Mouse (Mus musculus) cerebellum, adult 9-11 months (tissue): ENCODE data around the gene Dnajb14.
"Not testable (repeated sequence)": the region's sequence is repeated elsewhere in the genome, so short reads cannot be mapped to it uniquely, and the experiment has no call there.

Source experiments
- DNase-seq: peaks from one replicate; pipeline ENCODE4 v3.0.0; 2022

Dnajb14 gene

DNA sequence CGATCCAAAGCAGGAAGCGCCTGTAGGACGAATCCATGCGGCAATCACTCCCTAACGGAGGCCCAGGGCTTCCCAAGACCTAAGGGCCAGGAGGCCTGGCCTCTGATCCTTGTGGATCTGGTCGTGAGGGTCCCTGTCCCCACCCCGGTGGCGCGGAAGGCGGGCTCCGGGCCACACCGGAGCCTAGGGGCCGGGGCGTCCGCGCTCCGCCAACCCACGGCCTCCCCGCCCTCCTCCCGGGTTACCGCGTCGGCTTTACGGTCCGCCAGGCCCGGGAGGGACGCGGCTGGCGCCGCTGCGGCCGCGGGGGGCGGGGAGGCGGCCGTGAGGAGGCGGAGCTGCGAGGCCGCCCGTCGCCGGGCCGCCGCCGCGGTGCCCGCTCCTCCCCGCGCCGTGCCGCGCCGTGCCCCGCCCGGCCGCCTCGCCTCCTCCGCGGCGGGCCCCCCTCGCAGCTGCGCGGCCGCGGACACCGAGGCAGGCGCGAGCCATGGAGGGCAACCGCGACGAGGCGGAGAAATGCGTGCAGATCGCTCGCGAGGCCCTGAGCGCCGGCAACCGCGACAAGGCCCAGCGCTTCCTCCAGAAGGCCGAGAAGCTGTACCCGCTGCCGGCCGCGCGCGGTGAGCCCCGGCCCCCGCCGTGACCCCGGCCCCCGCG, at the start of gene Dnajb14:
Gene Dnajb14, plus strand, starts transcription at position 239 of the 657 bp plus-strand sequence.
- DNase-seq: peak; percentile 77

DNA sequence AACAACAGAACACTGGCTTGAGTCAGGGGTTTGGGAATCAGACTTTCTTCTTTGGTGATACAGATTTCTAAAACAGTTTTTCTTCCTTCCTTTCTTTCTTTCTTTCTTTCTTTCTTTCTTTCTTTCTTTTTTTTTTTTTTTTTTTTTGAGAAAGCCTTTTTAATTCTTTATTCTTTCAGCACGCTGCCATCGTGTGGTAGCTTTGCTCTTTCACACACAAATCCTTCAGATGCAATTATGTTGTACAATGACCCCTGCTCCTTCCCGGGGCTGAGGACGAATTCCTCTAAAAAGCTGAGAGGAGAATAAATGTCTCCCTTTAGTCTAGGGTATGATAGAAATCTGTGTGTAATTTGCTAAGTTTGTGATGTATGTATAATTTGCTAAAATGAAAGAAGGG, 48.8 kb upstream of the Dnajb14 start:
- no peak for DNase-seq

DNA sequence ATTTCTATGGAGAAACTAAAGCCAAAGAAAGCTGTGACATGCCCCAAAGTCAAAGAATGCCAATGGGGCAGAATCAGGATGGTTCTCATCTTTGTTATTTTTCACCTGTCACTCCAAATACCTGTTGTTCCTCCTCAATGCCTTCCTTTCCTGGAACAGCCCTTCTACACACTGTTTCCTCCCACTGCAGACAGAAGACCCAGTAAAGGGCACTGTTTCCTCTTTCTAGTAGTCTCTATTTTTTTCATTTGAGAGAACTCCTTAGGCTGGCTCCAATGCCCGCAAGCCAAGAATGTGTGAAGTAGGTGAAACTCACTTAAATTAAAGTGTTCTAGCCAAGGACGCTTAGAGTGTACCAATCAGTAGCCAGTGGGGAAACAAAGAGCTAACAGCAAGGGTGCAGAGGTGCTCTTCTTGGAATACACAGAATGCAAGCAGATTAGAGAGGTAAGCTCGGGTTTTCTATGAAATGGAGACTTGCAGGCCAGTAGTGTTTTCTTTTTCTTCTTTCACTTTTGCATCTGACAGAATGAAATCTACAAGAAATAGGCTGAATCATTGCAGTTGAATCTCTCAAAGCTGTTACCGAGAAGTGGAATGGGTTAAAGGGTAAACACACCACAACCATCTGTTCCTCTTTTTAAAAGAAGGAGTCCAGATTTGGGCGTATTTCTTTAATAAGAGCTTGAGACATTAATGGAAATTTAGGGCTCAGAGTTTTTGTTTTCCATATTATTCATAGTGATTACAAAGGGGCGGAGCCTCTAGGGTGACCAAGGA, 46.6 kb upstream of the Dnajb14 start:
- DNase-seq: no peak

DNA sequence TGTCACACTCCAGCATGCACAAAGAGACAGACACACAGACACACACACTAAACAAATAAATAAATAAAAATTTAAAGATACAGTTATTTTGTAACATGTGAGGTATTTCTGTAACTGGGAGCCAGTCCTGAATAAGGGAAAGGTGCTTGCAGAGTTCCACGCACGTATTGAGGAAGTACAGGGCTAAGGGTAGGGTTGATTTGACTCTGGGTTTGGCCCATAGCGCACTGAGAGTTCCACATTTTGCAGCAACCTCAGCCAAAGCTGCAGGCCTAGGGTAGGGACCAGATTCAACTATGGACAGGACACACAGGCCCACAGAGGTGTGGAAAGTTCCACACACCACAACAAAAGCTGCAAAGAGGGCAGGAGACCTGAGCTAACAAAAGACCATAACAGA, 44.2 kb upstream of the Dnajb14 start:
- DNase-seq: no peak

DNA sequence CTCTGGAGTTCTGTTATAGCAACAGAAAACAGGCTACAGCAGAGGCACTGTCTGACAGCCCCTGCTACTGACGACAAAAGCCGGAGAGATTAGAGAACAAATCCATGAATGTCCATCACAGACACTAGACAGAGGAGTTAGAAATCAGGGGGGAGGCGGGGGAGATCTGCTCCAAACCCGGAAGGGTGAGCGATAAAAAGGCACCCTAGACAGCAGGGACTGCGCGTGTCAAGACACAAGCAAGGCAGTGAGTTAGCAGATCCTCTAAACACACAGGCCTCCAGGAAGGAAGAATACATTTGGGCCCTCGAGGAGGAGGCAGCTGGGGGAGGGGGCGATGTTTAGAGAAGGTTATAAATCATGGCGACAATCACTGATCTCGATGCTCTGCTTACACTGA, 39.8 kb upstream of the Dnajb14 start:
- DNase-seq: no peak

DNA sequence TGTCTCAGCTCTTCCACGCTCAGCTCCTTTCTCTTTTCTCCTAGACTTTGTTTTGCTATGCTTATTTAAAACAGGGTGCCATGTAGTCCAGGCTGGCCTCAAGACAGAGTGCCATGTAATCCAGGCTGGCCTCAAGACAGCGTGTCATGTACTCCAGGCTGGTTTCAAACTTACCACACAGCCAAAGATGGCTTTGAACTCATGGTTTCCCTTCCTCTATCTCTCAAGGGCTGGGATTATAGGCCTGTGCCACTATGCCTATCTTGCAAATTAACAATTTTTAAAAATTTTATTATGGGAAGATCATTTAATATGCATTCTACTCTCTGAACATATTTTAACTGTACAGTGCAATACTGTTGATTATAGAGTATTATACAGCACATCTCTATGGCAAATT, 36.3 kb upstream of the Dnajb14 start:
- no peak for DNase-seq

DNA sequence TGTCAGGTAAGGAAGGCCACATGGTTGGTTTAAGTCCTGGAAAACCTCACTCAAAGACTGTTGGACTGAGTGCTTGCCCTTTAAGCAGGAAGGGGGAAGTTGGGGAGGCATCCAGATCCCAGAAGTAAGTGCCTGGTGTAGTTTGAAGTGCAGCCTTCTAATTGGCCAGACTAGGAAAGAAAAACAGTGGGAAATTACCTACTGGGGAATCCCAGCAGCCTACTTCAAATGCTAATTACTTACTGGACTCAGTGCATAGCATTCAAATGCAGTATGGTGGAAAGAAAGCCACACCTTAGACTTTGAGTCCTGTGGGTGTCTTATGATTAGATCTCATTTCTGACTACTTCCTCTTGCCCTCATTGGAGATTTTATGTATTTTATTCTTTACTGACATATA, 34.3 kb upstream of the Dnajb14 start:
- DNase-seq: no peak

DNA sequence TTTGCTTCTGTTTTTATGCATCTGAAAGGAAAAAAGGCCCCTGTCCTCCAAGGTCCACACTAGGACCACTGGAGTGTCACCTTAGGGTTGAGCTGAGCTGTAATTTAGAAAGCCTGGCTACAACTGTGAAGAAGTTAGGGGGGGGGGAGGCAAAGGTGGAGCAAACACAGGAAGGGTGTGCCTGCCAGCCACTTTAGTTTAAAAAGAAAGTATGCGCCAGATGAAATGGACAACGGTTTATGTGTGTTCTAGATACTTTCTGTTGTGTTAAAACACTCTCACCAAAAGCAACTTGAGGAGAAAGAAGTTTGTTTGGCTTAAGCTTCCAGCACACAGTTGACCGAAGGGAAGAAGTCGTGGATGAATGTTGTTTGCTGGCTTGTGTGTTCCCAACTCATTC, 33.8 kb upstream of the Dnajb14 start:
- DNase-seq: no peak

DNA sequence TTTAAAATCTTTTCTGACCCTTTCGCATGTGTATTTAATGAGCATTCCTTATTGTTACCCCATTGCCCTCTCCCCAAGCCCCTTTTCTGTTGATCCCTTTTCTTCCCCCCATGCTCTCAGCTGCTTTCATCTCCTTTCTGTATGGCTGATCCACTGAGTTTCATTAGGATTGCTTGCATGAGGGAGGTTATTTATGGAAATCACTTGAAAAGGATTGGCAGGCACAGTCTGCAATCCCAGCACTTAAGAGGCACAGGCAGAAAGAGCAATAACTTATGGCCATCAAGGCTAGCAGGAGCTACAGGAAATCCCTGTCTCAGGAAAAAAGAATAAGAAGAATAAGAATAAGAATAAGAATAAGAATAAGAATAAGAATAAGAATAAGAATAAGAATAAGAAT, 30.9 kb upstream of the Dnajb14 start:
- DNase-seq: no peak

DNA sequence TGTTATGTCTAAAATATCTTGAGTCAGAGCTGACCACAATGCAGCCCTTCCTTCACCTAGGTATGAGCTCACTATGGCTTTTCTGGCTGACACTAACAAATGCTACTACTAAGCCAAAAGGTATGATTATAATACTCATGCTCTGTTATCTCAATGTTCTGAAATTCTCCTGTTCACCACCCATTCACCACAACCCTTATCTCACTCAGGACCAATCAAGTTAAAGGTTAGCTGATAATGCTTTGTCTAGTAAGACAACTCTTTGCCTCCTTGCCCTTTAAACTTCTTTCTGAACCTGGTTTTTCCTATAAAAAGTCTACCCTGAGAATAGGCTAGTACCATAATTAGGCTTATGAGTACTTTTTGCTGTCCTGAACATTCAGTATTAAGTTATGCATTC, 29.3 kb upstream of the Dnajb14 start:
- DNase-seq: no peak

DNA sequence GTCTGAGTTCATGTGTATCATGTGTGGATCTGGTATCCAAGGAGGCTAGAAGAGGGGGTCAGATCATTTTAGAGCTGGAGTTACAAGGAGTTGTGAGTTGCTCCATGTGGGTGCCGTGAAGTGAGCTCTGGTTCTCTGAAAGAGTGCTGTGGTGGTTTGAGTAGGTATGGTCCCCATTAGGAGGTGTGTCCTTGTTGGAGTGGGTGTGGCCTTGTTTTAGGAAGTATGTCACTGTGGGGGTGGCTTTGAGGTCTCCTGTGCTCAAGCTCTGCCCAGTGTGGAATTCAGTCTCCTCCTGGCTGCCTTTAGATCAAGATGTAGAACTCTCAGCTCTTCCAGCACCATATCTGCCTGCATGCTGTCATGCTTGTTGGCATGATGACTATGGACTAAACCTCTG, 24.5 kb upstream of the Dnajb14 start:
- DNase-seq: no peak

DNA sequence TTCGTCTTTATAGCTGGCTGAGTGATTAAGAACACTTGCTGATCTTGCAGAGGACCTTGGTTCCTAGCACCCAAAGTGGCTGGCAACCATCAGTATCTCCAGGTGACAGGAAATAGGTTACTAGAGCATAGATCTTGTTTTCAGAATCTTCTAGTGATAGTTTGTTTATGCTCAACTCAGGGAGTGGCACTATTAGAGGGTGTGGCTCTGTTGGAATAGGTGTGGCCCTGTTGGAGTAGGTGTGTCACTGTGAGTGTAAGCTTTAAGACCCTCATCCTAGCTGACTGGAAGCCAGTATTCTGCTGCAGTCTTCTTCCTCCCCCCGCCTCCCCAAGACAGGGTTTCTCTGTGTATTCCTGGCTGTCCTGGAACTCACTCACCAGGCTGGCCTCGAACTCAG, 23.2 kb upstream of the Dnajb14 start:
- no peak for DNase-seq

DNA sequence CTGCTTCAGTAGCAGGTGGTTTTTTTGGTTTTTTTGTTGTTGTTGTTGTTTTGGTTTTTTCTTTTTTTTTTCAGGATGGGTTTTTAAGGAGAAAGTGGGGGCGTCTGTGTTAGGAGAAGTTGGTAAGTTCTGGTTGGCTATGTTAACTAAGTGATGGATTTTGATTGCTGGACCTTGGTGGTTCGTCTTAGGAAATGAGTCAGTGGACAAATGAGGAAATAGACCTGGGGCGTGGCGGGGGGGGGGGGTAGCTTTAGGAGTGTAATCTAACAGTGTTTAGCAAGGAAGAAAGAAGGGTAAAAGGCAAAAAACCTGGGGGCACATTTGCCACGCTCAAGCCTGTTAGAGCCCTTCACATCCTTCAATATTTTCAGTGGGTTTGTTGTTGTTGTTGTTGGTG, 20.9 kb upstream of the Dnajb14 start:
- DNase-seq: no peak

DNA sequence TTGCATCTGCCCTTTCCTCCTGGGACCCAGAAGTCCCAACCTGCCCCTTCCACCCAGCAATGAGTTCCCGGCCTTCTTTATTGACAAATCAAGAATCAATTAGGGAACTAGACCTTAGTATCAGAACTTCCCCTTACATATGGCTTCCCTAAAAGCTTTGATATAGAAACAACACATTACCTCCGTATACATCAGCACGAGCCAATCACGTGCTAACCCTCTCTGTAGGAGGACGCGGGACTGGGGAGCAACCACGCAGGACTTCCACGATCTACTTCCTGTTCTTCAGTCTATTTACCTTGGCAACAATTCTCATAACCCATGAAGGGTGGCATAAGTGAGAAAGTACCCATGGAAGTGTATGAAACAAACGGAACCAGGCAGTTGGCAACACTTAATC, 19.1 kb upstream of the Dnajb14 start:
- no peak for DNase-seq

DNA sequence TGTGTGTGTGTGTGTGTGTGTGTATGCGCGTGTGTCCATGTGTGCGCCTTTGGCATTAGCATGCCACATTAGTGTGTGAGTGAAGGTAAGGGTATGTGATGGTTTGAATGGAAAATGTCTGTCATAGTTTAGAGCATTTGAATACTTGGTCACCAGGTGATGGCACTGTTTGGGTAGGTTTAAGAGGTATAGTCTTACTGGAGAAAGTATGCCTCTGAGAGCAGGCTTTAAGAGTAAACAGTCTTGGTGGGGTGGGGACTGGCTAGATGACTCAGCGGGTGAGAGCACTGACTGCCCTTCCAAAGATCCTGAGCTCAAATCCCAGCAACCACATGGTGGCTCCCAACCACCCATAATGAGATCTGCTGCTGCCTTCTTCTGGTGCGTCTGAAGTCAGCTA, 17.8 kb upstream of the Dnajb14 start:
- no peak for DNase-seq

DNA sequence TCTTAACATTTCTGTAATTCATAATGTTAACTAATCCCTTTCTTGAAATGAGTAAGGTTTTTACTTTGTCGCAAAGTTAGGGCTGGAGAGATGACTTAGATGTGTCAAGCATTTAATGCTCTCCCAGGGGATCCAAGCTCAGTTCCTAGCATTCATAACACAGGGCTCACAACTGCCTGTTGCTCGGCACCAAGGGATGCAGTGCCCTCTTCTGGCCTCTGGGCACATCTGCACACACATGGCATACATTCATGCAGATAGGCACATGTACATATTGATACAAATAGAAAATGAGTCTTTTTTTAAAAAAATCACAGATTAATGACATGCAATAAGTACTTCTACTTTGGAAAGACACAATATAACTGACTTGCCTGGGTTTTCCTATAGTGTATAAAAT, 16.3 kb upstream of the Dnajb14 start:
- no peak for DNase-seq

DNA sequence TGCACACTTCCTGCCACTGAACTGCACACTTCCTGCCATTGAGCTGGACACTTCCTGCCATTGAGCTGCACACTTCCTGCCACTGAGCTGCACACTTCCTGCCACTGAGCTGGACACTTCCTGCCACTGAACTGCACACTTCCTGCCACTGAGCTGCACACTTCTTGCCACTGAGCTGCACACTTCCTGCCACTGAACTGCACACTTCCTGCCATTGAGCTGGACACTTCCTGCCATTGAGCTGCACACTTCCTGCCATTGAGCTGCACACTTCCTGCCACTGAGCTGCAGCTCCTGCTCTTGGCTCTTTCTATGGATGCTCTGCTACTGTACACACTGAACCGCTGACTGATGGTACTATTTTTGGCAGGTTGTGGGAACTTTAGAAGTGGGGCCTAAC, 14.5 kb upstream of the Dnajb14 start:
- not testable (repeated sequence) for DNase-seq

DNA sequence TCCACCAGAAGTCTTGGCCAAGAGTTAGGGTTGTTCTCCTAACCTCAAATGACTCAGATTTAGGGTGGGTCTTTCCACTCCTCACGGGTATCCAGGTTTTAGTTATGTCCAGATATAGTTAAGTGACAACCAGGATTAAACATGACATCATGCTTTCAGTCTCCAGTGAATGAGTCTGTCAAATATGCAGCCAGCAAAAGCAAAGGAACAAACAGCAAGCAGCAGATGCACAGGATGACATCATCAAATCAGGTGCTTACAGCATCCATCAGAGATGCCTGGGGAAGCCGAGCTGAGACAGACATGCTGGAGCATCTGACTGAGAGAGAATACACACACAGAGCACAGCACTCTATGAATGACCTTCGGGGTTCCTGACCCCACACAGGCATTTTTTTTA, 12.1 kb upstream of the Dnajb14 start:
- no peak for DNase-seq

DNA sequence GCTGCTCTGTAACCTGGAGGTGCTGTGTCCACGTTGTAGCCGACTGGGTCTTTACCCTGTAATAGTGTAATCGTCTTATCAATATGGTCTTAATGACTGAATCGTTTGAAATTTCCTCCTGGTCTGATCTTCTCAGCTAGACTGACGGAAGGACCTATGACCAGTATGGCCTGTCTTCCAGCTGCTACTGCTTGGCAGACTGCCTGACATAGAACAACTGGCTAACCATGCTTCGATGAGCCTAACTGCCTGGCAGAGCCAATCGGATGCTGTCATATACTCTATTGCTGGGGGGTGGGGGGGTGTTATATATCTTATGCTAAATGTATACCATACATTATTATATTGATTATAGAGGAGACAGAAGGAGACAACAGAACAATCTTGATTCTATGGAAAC, 11.4 kb upstream of the Dnajb14 start:
- no peak for DNase-seq

DNA sequence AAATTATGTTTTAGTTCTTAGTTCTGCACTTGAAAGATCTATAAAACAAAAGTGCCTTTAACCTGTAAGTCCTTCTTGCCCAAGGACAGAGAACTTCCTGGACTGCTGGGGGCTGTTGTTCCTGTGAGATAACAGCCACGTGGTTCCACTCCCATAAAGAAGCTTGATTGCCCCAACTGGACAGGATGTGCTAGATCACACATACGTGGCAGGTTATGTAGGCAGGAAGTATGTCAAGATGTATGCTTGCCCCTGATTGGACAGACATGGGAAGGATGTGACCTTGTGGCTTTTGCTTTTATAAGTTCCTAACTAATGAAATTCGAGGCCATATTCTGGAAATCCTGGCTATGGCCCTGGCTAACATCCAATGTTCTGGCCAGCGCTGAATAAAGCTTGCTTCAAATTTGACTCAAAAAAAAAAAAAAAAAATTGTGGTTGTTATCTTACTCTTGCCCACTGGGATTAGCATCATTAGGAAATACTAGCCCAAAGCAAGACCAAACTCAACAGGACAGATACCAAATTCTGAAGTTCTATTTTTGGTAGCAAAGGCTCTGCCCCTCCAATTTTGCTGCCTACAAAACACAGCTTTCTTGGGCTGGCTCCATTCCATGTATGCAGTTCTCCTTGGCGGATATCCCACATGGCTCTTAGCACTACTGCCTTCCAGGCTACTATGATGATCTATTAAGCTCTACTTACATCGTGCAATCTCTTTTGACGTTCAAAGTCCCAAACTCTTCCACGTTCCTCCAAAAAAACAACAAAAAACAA, 6.9 kb upstream of the Dnajb14 start:
- no peak for DNase-seq

DNA sequence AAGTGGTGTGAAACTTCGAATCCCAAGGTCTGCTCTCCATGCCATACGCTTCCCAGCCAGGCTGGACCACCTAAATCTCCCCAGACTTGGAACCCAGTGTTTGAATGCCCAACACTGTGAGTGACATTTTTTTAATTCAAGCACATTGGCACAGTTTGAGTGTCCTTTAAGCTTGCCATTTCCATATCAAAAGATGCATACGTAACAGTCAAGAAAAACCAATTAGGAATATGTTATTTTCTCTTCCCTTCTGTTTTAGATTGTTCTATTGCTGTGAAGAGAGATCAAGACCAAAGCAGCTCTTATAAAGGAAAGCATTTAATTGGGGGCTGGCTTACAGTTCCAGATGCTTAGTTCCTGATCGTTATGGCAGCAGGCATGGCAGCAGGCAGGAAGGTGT, 6.0 kb upstream of the Dnajb14 start:
- DNase-seq: no peak

DNA sequence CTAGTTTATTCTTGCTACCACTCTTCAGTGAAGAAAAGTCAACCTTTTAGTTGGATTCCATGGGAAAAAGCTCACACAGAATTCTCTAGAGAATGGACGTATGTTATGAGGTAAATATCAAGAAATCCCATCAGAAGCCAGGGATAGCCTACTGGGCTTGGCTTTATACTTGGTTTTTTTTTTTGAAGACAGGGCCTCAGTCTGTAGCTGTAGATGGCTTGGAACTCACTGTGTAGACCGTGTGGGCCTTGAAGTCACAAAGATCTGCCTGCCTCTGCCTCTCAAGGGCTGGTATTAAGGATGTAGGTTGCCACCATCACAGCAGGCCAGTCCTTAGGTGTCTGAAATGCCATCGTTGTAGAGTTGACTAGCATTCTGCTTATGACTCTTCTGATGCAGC, 4.9 kb upstream of the Dnajb14 start:
- DNase-seq: peak; percentile 36

DNA sequence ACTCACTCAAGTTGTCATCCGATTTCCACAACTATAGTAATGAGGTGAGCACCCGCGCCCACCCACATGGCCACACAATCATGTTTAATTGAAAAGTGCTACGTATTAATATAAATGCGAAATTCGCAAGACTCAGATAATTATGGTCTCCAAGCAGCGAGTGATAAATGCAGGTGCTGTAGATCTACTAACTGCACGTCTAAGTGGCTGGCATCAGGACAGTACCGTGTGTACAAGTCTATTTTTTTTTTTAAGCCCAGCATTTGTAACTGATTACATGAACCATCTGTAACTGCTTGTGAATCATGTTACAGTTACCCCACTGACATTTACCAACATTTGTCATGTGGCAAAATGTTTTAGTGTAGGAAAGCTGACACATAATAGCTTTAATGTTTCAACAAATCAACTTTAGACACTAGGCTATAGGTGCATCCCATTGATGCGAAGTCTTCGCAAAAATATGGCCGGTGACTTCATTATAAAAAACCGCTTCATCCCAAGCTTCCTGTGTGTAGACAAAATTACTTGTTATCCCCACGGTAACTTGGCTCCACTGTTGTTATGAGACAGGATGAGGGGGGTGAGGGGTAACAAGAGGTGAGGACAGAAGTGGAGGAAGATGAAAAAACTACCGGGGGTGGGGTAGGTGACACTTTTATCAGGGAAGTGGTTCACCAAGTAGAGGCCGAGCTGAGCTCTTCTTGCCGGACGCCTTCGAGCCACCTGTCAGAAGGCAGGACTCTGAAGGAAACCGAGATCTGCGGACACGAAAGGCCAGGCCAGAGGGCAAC, 3.9 kb upstream of the Dnajb14 start:
- peak; percentile 40 for DNase-seq
